ENCODE assay signal across 9 mouse cellular contexts in genomic region chr19:57411375-57412196, GRCm38 (mm10). TPM values are rescaled to one million over a fixed set of nuclear protein-coding genes. Genes with fewer than 3 reads are reported as not detected.
A peak's percentile ranks its signal among the peaks of the same experiment; 100 is the strongest.
DNase-seq lines count a peak whose midpoint lies in the region; ATAC-seq and TF ChIP-seq lines count a peak whose summit lies in the region.
"Had no signal": no experiment of that assay in that cellular context is flagged by ENCODE, and none has a peak within 500 bp of the region (broad histone marks: within the 10 kb centered on the region; RNA-seq: fewer than 3 reads in every experiment).

No protein-coding gene starts in this region.

- H3K4me1 ChIP-seq in forebrain, embryonic 10.5 days = peaks cover 14% of the 10 kb centered on the region
- peaks cover 9% of the 10 kb centered on the region for H3K4me1 ChIP-seq in heart, embryonic 15.5 days (replicated peaks)
- peaks cover 26% of the 10 kb centered on the region for H3K4me1 ChIP-seq in kidney, embryonic 16.5 days (ENCODE audit: insufficient read depth, low read length)
- 0 out of 2 replicates have a peak, but pooled peaks cover 2% of the 10 kb centered on the region for H3K4me1 ChIP-seq in liver, adult 2 months (ENCODE audit: control insufficient read depth, insufficient read depth, low read length)
- H3K4me1 ChIP-seq in midbrain, postnatal 0 days (ENCODE audit: insufficient read depth, low read length) = peaks cover 4% of the 10 kb centered on the region; the same call in 1 of the 2 replicates

- WGBS in forebrain, embryonic 10.5 days = 61% methylated on average over 29 of the region's 29 CpGs
- 20% methylated on average over 29 of the region's 29 CpGs for WGBS in heart, embryonic 15.5 days
- WGBS in kidney, embryonic 16.5 days = 5% methylated on average over 29 of the region's 29 CpGs
- WGBS in liver, adult 2 months = 23% methylated on average over 29 of the region's 29 CpGs
- 35% methylated on average over 29 of the region's 29 CpGs for WGBS in midbrain, postnatal 0 days

- no peaks in the 10 kb centered on the region for H3K79me2 ChIP-seq in liver, adult 2 months (ENCODE audit: control insufficient read depth, insufficient read depth, low read length)

- peak; percentile 27 to 33 for DNase-seq in spleen, adult 18-20 months
- DNase-seq in spleen, adult 12 weeks (ENCODE audit: low spot score) = no peak
- DNase-seq in forebrain, embryonic 10.5 days (ENCODE audit: extremely low spot score, low spot score) = no peak
- peak; percentile 53 for DNase-seq in liver, adult 2 months (ENCODE audit: extremely low read depth, low read depth, low spot score)
- DNase-seq in midbrain, postnatal 0 days (ENCODE audit: low spot score) = peak; percentile 89
- DNase-seq in spleen, postnatal 4 days (ENCODE audit: low spot score in 2 of 2) = peak; percentile 37 to 66

- H3K27me3 ChIP-seq in forebrain, embryonic 10.5 days (ENCODE audit: poor library complexity, severe bottlenecking) = no peaks in the 10 kb centered on the region
- no peaks in the 10 kb centered on the region for H3K27me3 ChIP-seq in heart, embryonic 15.5 days
- H3K27me3 ChIP-seq in kidney, embryonic 16.5 days (ENCODE audit: insufficient read depth, low read length) = peaks cover 4% of the 10 kb centered on the region; the same call in 1 of the 2 replicates
- no peaks in the 10 kb centered on the region for H3K27me3 ChIP-seq in liver, adult 2 months (ENCODE audit: control insufficient read depth, insufficient read depth, low read length)
- no peaks in the 10 kb centered on the region for H3K27me3 ChIP-seq in midbrain, postnatal 0 days (ENCODE audit: insufficient read depth, low read length)

- H3K4me2 ChIP-seq in heart, embryonic 15.5 days = peak overlapping the region; percentile 57
- peak overlapping the region; percentile 55 for H3K4me2 ChIP-seq in kidney, embryonic 16.5 days (replicated peaks; ENCODE audit: low read depth, low read length)
- H3K4me2 ChIP-seq in midbrain, postnatal 0 days (ENCODE audit: low read depth, low read length, poor library complexity, severe bottlenecking) = peak overlapping the region; percentile 21

- no peaks in the 10 kb centered on the region for H3K9me3 ChIP-seq in forebrain, embryonic 10.5 days
- H3K9me3 ChIP-seq in heart, embryonic 15.5 days (replicated peaks) = no peaks in the 10 kb centered on the region
- no peaks in the 10 kb centered on the region for H3K9me3 ChIP-seq in kidney, embryonic 16.5 days (ENCODE audit: low read length)
- no peaks in the 10 kb centered on the region for H3K9me3 ChIP-seq in midbrain, postnatal 0 days (ENCODE audit: low read length)

- peak overlapping the region; percentile 68 for H3K27ac ChIP-seq in forebrain, embryonic 10.5 days
- H3K27ac ChIP-seq in heart, embryonic 15.5 days = peak overlapping the region; percentile 22; the same call in 1 of the 2 replicates
- H3K27ac ChIP-seq in kidney, embryonic 16.5 days (ENCODE audit: low read length) = peak overlapping the region; percentile 94
- peak overlapping the region; percentile 48 for H3K27ac ChIP-seq in liver, adult 2 months (replicated peaks; ENCODE audit: insufficient read depth, low read depth, low read length)
- no peak overlapping the region for H3K27ac ChIP-seq in midbrain, postnatal 0 days (ENCODE audit: low read depth, low read length)
- H3K27ac ChIP-seq: macrophage had no signal

- no peaks in the 10 kb centered on the region for H3K36me3 ChIP-seq in forebrain, embryonic 10.5 days (replicated peaks)
- H3K36me3 ChIP-seq in heart, embryonic 15.5 days = no peaks in the 10 kb centered on the region
- no peaks in the 10 kb centered on the region for H3K36me3 ChIP-seq in kidney, embryonic 16.5 days (ENCODE audit: insufficient read depth, low read length)
- no peaks in the 10 kb centered on the region for H3K36me3 ChIP-seq in liver, adult 2 months (ENCODE audit: control insufficient read depth, insufficient read depth, low read length)
- no peaks in the 10 kb centered on the region for H3K36me3 ChIP-seq in midbrain, postnatal 0 days (ENCODE audit: insufficient read depth, low read length)

- no peak for TF ChIP-seq CTCF in liver, adult 2 months (IDR thresholded peaks at IDR 0.05; ENCODE audit: low read depth, low read length)
- peak; percentile 16; the same call in 1 of the 2 replicates for TF ChIP-seq CTCF in midbrain, postnatal 0 days (IDR thresholded peaks at IDR 0.05)

- H3K9ac ChIP-seq in heart, embryonic 15.5 days = peak overlapping the region; percentile 25; the same call in 1 of the 2 replicates
- H3K9ac ChIP-seq in kidney, embryonic 16.5 days (replicated peaks; ENCODE audit: low read length) = peak overlapping the region; percentile 53
- H3K9ac ChIP-seq in liver, adult 2 months (ENCODE audit: low read depth, low read length) = no peak overlapping the region
- no peak overlapping the region for H3K9ac ChIP-seq in midbrain, postnatal 0 days (replicated peaks; ENCODE audit: low read length, poor library complexity, severe bottlenecking)

- 0 out of 2 replicates have a peak overlapping the region, but pooled peaks have one; percentile 1 for H3K4me3 ChIP-seq in forebrain, embryonic 10.5 days
- peak overlapping the region; percentile 29 for H3K4me3 ChIP-seq in heart, embryonic 15.5 days
- H3K4me3 ChIP-seq in kidney, embryonic 16.5 days (ENCODE audit: low read length) = peak overlapping the region; percentile 25
- H3K4me3 ChIP-seq in liver, adult 2 months (ENCODE audit: insufficient read depth, low read depth, low read length) = peak overlapping the region; percentile 16; the same call in 1 of the 2 replicates
- no peak overlapping the region for H3K4me3 ChIP-seq in midbrain, postnatal 0 days (ENCODE audit: low read depth, low read length)

- TF ChIP-seq POLR2A in liver, adult 2 months (IDR thresholded peaks at IDR 0.05; ENCODE audit: extremely low read depth, insufficient read depth, low read length) = no peak

- peak; percentile 69 for ATAC-seq in heart, embryonic 15.5 days (replicated peaks; ENCODE audit: insufficient number of reproducible peaks, insufficient read depth, low FRiP score, low read depth)
- peak; percentile 91 for ATAC-seq in kidney, embryonic 16.5 days (ENCODE audit: low FRiP score, low TSS enrichment)
- ATAC-seq in midbrain, postnatal 0 days (ENCODE audit: low FRiP score) = peak; percentile 27

RNA-seq across cellular contexts. Expression of gene Trub1, which starts 41.1 kb away (rescaled TPM):
- polyA plus RNA-seq in forebrain, embryonic 10.5 days (2016; fragmentation: Nextera tagmentation; extraction: Ambion mirVana) = 23.4 and 25.0 TPM in 2 replicates
- 9.6 and 12.8 TPM in 2 replicates for polyA plus RNA-seq in heart, embryonic 15.5 days (2015; fragmentation: Nextera tagmentation; extraction: Ambion mirVana)
- polyA plus RNA-seq in kidney, embryonic 16.5 days (2015; fragmentation: Nextera tagmentation; extraction: Ambion mirVana) = 25.8 and 26.6 TPM in 2 replicates
- 8.6 and 12.7 TPM in 2 replicates for total RNA-seq in liver, adult 2 months (2014; rRNA removed)
- 4.6 and 5.7 TPM in 2 replicates for polyA plus RNA-seq in liver, adult 2 months (2012; rRNA removed)
- total RNA-seq in midbrain, postnatal 0 days (2014; rRNA removed) = 18.5 and 23.6 TPM in 2 replicates
- 18.2 and 18.3 TPM in 2 replicates for polyA plus RNA-seq in midbrain, postnatal 0 days (2015; fragmentation: Nextera tagmentation; extraction: Ambion mirVana)

RNA-seq across cellular contexts. Expression of gene Fam160b1, which starts 51.1 kb away (rescaled TPM):
- polyA plus RNA-seq in forebrain, embryonic 10.5 days (2016; fragmentation: Nextera tagmentation; extraction: Ambion mirVana) = 9.4 and 9.5 TPM in 2 replicates
- 9.4 and 11.1 TPM in 2 replicates for polyA plus RNA-seq in heart, embryonic 15.5 days (2015; fragmentation: Nextera tagmentation; extraction: Ambion mirVana)
- polyA plus RNA-seq in kidney, embryonic 16.5 days (2015; fragmentation: Nextera tagmentation; extraction: Ambion mirVana) = 13.1 and 14.3 TPM in 2 replicates
- total RNA-seq in liver, adult 2 months (2014; rRNA removed) = 18.4 and 21.7 TPM in 2 replicates
- polyA plus RNA-seq in liver, adult 2 months (2012; rRNA removed) = 10.6 and 10.9 TPM in 2 replicates
- total RNA-seq in midbrain, postnatal 0 days (2014; rRNA removed) = 19.9 and 22.4 TPM in 2 replicates
- polyA plus RNA-seq in midbrain, postnatal 0 days (2015; fragmentation: Nextera tagmentation; extraction: Ambion mirVana) = 10.7 and 11.0 TPM in 2 replicates

Comparison
In these comparisons a context has a peak if more than half of its experiments do, and no peak if none do; other contexts are left out.
1. DNase-seq: peak in spleen, adult 18-20 months (2 of 2), liver, adult 2 months (single experiment), midbrain, postnatal 0 days (single experiment) and spleen, postnatal 4 days (2 of 2); none in spleen, adult 12 weeks (single experiment) and forebrain, embryonic 10.5 days (single experiment).
2. ATAC-seq: peak in every context shown above with its lines; median percentile 91 in kidney, embryonic 16.5 days; 69 in heart, embryonic 15.5 days; 27 in midbrain, postnatal 0 days.
3. H3K9ac ChIP-seq: peak in heart, embryonic 15.5 days (single experiment) and kidney, embryonic 16.5 days (single experiment); none in liver, adult 2 months (single experiment) and midbrain, postnatal 0 days (single experiment).
4. Peak in every context shown above with its lines, with median percentiles within 50 percentile points of each other: H3K4me2 ChIP-seq.